Mouse (Mus musculus) heart, postnatal 10 days (tissue): ENCODE data around the gene Atp13a5. TPM values are rescaled to one million over a fixed set of nuclear protein-coding genes. Genes with fewer than 3 reads are reported as not detected.
A peak's percentile ranks its signal among the peaks of the same experiment; 100 is the strongest.

ENCODE experiments used
- DNase-seq, 2 experiments: peaks; one replicate each; pipeline ENCODE4 v3.0.0; 2021
- intact Hi-C: fragments of 180-260 bp; cut with DNase I; formaldehyde crosslinking; loops from one replicate; pipeline ENCODE4 v1.15.1; 2025
- total RNA-seq, 2 experiments: library from RNA; stranded (reverse); gene quantifications; 2 replicates each; pipeline ENCODE4 v1.2.3; 2021

Atp13a5 gene
- not detected for total RNA-seq

GRCm38 (mm10) chr16:29378458-29378857, at the start of gene Atp13a5:
Gene Atp13a5, minus strand, starts transcription at chr16:29378732.
- intact Hi-C loops, result no loop called here
- DNase-seq, result no peak

- intact Hi-C loops, result no loop called here
- DNase-seq, result no peak
Observed at GRCm38 (mm10) chr16:29414822-29415221, 36.3 kb upstream of the Atp13a5 start.

- intact Hi-C loops, result no loop called here
- DNase-seq, result no peak
Observed at GRCm38 (mm10) chr16:29407319-29407718, 28.8 kb upstream of the Atp13a5 start.

DNA sequence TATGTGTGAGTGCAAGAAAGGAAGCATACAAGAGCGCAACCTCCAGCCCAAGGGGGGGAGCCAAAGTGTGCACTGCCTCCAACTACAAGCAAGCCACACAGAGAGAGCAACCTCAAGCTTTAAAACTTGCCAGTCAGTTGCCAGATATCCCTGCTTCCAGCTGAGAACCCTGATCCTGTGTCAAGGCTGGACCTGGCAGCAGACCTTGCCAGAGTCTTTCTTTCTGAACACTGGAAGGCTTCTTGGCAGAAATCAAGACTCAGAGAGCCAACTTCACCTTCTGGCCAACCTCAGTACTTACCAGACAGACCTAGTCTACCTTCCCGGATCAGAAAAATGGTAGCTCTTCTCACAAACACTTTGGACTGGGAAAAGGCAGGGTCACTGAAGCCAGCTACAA, 20.5 kb upstream of the Atp13a5 start:
- intact Hi-C loops, result no loop called here
- no peak for DNase-seq

DNA sequence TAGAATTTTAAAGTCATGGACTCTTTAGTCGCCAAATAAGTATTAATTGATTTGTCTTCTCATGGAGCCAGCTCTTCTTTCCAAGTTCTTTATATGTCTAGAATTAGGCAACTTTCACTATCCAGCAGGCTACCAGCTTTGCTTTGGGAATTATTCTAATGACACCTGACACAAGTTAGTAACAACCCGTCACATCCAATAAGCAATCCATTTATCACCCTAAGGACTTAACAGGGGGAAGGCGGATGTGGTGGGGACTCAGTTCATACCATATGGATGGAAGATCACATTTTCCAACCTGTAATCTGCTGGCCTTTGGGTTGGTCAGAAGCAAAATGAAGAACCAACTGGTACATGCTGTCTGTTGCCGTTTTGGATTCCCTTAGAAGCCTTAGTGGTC, 6.2 kb upstream of the Atp13a5 start:
- DNase-seq, result no peak
- intact Hi-C loops, result no loop called here

- intact Hi-C loops, result no loop called here
- DNase-seq, result no peak
Observed at GRCm38 (mm10) chr16:29374636-29375035, 3.9 kb downstream of the Atp13a5 start.

- DNase-seq, result no peak
- intact Hi-C loops, result no loop called here
Observed at GRCm38 (mm10) chr16:29331351-29332044, 47.0 kb downstream of the Atp13a5 start.

GRCm38 (mm10) chr16:29330948-29331347, 47.6 kb downstream of the Atp13a5 start:
- peak; percentile 3 to 4 for DNase-seq
- intact Hi-C loops, result no loop called here

- no peak for DNase-seq
- intact Hi-C loops, result no loop called here
Observed at GRCm38 (mm10) chr16:29329213-29329612, 49.3 kb downstream of the Atp13a5 start.

DNA sequence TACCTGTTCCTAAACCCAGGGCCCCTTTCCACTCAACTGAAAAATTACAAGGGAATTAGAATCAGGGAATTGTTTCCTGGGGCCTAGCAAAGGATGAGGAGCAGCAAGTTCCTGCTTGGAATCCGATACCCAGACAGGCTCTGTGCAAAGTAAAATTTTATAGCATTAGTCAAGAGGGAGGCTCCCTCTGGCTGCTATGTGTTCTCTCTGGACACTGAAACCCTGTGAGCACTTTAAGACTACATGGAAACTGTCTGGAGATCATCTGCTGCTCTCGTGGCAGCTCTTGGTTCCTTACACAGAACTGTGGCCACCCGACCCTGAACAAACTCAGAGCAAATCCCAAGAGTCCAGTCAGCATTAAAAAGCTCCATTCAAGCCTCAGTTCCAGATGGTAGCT, 50.6 kb downstream of the Atp13a5 start:
- intact Hi-C loops, result no loop called here
- no peak for DNase-seq

- no peak for DNase-seq
- intact Hi-C loops, result no loop called here
Observed at GRCm38 (mm10) chr16:29325233-29325919, 53.2 kb downstream of the Atp13a5 start.

- intact Hi-C loops, result no loop called here
- no peak for DNase-seq
Observed at GRCm38 (mm10) chr16:29320717-29321116, 57.8 kb downstream of the Atp13a5 start.

DNA sequence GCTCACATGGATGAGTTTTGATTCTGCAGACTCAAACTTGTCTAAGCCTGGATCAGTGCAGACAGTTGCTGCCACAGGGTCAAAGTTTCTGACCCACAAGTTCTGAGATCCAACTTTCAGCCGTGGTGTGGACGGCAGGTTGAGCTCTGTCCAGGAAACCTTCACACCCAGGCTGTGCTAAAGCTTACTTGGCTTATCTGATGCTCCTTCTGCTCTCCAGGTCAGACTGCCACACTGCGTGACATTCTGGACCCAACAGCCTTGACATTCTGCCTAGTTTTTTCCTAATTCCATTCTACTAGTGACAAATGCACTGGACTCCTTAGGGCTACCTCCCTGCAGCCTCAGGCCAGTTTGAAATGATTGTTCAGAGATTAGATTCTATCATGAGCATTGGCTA, 63.1 kb downstream of the Atp13a5 start:
- DNase-seq, result no peak
- intact Hi-C loops, result no loop called here

- intact Hi-C loops, result no loop called here
- no peak for DNase-seq
Observed at GRCm38 (mm10) chr16:29314991-29315390, 63.5 kb downstream of the Atp13a5 start.

DNA sequence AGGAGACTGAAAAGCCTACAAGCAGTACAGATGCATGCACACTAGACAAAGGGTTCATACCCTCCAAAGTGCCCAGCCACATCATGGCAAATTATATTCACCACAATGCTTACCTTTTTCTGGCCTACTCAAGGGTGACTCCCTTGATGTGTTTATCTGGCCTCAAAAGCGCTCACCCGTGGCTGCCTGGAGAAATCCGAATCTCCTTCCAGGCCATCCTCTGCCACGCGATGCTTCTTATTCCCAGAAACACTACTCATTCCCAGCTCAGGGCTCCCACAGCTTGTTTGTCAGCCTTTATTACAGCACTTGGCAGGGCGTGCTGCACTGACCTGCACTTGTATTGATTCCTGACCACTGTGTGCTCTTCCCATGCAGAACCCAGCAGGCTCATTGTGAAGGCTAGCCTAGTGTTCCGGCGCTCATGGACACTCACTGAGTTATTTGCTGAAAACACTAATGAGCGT, 80.9 kb downstream of the Atp13a5 start:
- intact Hi-C loops, result no loop called here
- no peak for DNase-seq

DNA sequence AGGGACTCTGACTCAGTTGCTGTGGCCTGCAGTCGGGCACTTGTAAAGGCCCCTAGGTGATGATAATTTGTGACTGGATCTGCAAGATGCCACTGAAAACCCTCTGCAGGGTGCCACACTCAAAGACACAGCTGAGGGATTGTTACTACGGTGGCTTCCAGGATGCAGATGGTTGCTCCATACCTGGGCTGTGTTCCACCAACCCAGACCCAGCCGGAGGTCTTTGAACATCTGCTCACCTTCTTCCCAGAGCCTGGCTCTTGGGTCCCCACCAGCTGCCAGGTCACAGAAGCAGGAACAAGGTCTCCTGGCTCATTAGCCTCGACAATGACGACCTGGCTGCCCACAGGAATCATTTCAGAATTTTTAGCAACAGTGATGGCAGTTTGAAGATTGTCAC, 97.8 kb downstream of the Atp13a5 start:
- no peak for DNase-seq
- intact Hi-C loops, result no loop called here

DNA sequence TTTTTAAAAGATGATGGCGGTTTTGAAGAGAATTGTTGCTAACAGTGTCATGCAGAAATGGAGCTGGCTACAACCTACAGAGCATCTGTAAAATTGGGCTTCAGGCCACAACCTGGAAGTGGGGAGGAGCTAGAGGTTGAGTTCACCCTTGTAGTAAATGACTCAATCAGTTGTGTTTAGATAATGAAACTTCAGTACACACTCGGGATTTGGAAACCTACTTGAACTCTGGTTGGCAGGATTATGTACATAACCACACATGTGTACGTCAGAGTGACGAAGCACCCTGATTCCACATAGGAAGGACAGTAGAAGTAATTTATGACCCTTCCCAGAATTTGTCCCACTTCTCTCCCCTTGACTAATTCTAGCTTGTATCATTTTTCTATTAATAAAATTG, 124.2 kb downstream of the Atp13a5 start:
- DNase-seq, result no peak
- intact Hi-C loops, result loop anchor here (5.0 kb wide), 1 partner anchor 312 kb away; no protein-coding TSS in a partner anchor

DNA sequence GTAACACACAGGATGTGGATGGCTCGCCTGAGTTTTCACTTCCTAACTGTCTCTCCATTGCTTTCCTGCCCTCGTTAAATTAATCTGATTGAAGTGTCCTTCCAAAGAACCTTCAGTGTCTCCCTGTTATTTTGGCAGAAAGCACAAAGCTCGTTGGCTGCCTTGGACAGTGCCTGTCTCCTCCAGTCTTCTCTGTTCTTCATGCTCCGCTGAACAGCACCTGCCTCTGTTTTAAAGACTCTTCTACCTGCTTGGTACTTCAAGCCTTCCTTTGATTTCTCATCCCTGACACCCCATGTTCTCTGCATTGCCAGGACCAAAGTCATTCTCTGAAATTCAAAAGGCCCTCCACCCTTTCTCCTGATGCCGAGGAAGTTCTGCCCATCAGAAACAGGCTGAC, 142.6 kb downstream of the Atp13a5 start:
- intact Hi-C loops, result no loop called here
- DNase-seq, result no peak

DNA sequence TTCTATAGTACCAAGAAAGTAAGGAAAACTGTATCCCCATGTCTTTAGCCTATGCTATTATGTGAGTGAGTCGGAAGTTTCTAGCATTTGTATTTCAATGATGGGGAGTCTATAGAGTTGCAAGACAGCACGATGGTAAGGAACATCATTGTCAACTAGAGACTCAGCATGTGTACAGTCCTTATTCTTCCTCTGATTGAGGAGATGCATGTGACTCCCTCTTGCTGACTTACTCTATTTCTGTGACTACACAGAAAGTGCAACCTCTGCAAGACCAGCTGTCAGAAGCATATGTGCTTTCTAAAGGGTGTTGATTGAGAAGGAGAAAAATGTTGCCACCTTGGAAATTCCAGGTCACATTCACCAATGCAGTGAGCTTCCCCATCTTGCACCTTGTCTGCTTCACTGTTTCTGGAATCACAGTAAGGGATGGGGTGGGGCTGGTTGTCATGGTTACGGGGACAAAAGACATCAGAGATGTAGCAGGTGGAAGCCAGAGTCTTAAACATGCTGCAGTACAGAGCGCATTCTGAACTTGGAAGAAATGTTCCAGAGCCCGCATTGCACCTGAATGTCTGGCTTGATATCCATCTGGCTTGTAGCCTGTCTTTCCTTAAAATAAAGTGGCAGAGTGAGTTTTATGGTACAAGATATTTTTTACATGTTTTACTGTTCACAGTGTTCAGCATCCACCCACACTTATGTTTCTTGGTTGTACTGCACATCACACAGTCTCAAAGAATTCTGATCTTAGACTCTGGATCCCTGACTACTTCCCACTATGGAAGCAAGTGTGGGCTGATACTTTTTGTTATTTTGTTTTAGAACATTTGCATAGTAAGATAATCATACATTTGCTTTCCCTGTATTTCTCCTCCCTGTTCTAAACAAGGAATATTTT, 161.9 kb downstream of the Atp13a5 start:
- intact Hi-C loops, result no loop called here
- no peak for DNase-seq

DNA sequence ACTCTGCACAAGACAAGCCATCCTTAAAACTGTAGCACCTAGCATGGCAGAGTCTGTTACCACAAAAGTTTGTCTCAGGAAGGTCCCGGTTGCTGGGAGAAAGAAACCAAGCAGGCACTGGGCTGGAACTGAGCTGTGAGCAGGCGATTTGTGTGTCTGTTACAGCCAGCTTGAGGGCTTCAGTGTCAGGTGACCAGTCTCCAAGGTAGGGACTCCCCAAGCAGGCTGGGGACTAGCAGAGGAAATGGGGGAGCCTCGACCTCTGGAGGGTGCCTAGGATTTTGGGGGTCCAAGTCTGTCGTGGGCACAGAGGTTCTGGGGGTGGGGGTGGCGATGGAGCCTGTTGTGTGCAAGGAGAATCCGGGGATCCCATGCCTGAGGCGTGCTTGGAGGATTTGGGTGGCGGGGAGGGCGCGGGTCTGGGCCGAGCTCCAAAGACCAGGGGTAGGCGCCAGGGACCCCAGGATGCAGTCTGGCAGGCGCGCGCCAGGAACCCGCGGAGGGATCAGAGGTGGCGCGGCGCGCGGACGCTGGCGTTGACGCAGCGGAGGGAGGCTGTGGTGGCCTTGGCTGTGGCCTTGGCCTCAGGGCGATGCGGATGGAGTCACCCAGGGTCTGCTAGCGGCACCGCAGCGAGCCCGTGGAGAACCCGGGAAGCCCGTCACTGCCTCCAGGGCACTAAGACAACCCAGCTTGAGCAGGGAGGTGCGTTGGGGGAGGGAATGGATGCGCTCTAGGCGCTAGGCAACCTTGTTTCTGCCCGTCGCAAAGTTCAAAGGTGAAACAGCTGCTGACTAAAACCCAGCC, 168.7 kb downstream of the Atp13a5 start, which contains the start of gene Hrasls:
Gene Hrasls, plus strand, starts transcription at position 91 of the 807 bp plus-strand sequence.
- intact Hi-C loops, result loop anchor here (5.0 kb wide), 1 partner anchor 368 kb away; no protein-coding TSS in a partner anchor
- DNase-seq, result peak; percentile 57 to 59
